Mouse (Mus musculus): ENCODE measurements at regions not wholly inside any gene's neighbourhood (a gene's known extent, or its start where the extent isn't known, plus 50 kb on each side); places are given as distances from the start of the nearest gene placed in this dataset.

DNA sequence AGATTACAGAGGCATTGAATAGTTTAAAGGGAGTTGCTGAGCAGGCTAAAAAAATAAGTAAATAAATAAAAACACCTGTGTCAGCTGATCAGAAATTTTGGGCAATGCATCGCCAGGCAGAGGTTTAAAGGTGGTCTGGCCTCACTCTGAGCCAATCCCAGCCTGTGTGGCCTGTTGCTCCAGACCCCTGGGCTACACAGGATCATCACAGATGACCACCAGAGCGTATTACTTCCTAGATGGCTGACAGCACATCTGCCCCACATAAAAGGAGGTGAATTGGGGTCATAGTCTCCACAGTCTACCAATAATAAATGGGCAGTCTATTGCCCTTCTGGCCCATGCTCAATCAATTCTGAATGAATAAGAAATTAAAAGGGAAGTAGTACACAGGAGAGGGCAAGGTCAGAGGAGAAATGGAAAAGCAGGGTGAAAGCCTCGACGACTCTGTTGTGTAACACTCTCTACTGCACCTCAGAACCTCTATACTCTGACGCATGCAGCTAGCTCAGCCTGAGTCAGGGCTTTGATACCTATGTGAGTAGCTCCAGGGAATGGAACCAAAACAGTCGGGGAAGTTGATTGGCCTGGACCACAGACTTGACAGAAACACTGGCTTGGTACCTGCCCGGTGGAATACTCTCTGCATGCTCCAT is 124.2 kb upstream of the Thsd7b start:
- Histone ChIP-seq H3K4me1 (ENCODE audit: control insufficient read depth, insufficient read depth, low read length) (no peaks in the 10 kb centered on the region), H3K27ac (ENCODE audit: control insufficient read depth, insufficient read depth, low read depth, low read length) (no peak overlapping the region), H3K4me3 (ENCODE audit: control insufficient read depth, low read depth, low read length) (no peak overlapping the region), H3K27me3 (ENCODE audit: control insufficient read depth, insufficient read depth, low read length) (no peaks in the 10 kb centered on the region), H3K36me3 (ENCODE audit: control insufficient read depth, insufficient read depth, low read length) (no peaks in the 10 kb centered on the region)
- TF ChIP-seq POLR2A (IDR thresholded peaks at IDR 0.05; ENCODE audit: control insufficient read depth, low read depth, low read length) (no peak), CTCF (IDR thresholded peaks at IDR 0.05; ENCODE audit: control insufficient read depth, insufficient read depth, insufficient replicate concordance, low read depth, low read length) (no peak)

DNA sequence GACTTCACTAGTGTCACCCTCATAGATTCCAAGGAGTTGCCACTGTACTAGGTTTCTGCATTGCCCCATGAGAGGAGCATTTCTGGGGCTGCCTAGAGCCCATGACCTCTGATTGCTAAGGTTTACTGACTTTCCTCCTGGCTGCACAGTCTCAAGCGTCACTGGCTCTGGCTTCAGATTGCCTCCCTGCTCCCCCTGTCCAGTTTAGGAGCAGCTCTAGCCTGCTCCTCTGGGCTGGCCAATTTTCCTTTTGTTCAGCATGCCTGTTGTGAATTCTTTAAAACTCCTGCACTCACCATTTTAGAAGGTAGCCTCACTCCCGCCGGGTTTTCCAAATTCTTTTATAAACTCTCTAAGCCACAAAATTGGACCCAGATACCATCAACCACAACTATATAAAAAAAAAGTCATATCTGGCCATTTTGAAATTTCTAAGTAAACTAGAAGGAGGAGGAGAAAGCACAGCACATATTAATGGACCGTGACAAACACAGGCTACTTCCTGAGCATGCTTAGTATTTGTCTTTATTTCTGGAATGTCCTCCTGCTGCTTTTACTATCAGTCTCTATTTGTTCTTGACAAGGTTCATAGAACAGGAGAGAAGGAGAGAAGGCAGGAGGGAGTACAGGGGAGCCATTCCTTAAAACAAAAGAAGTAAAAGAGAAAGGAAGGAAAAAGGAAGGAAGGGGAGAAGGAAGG is 126.6 kb upstream of the Thsd7b start:
- Histone ChIP-seq H3K4me1 (ENCODE audit: control insufficient read depth, insufficient read depth, low read length) (no peaks in the 10 kb centered on the region), H3K27me3 (ENCODE audit: control insufficient read depth, insufficient read depth, low read length) (no peaks in the 10 kb centered on the region), H3K36me3 (ENCODE audit: control insufficient read depth, insufficient read depth, low read length) (no peaks in the 10 kb centered on the region), H3K4me3 (ENCODE audit: control insufficient read depth, low read depth, low read length) (no peak overlapping the region), H3K27ac (ENCODE audit: control insufficient read depth, insufficient read depth, low read depth, low read length) (no peak overlapping the region)
- TF ChIP-seq CTCF (IDR thresholded peaks at IDR 0.05; ENCODE audit: control insufficient read depth, insufficient read depth, insufficient replicate concordance, low read depth, low read length) (no peak), POLR2A (IDR thresholded peaks at IDR 0.05; ENCODE audit: control insufficient read depth, low read depth, low read length) (no peak)

DNA sequence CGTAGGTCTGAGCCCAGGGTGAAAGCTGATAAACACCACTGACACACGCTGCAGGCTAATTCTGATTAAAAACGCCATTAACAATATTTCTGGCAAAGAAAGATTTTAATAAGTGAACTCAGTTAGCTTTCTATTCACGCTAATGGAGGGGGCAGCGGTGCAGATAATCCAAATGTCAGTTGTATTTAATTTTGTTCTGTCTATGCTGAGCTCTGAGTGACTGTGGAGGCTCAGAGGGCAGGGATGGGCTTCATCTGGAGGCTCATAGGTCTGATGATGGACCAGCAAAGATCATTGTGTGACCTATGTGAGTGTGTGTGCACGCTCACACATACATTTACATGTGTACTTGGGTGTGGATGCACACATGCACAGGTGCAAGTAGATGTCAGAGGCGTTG is 134.3 kb upstream of the Thsd7b start:
- H3K36me3 ChIP-seq (ENCODE audit: control insufficient read depth, insufficient read depth, low read length), result no peaks in the 10 kb centered on the region
- TF ChIP-seq CTCF (IDR thresholded peaks at IDR 0.05; ENCODE audit: control insufficient read depth, insufficient read depth, insufficient replicate concordance, low read depth, low read length), result no peak
- no peak for TF ChIP-seq POLR2A (IDR thresholded peaks at IDR 0.05; ENCODE audit: control insufficient read depth, low read depth, low read length)
- no peak overlapping the region for H3K27ac ChIP-seq (ENCODE audit: control insufficient read depth, insufficient read depth, low read depth, low read length)
- no peaks in the 10 kb centered on the region for H3K4me1 ChIP-seq (ENCODE audit: control insufficient read depth, insufficient read depth, low read length)
- H3K27me3 ChIP-seq (ENCODE audit: control insufficient read depth, insufficient read depth, low read length), result no peaks in the 10 kb centered on the region
- H3K4me3 ChIP-seq (ENCODE audit: control insufficient read depth, low read depth, low read length), result no peak overlapping the region

DNA sequence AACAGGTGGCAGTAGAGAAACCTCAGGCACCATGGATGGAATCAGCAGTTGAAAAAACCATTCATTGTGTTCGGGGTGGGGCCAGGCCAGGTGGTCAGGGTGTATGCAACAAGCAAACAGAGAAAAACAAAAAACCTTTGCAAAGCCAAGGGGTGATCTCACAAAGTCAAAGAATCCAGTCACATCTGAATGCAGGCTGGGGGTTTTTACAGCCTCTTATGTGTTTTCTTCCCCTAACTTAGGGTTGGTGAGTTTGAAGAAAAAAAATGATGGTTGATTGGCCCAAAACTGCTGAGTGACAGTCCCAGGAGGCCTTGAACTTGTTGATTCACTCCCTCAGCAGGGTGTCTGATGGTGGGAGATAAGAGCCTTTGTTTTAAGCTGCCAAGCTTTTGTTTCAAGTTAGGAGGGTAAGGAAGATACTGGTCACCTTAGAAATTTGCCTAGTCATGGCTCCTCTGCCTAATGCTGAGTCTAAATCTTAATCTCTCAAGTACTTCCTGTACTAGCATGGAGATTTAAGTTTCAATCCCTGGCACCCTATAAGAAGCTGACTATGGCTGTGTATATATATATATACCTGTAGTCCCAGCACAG is 166.0 kb upstream of the Thsd7b start:
- no peak for TF ChIP-seq CTCF (IDR thresholded peaks at IDR 0.05; ENCODE audit: control insufficient read depth, insufficient read depth, insufficient replicate concordance, low read depth, low read length)
- TF ChIP-seq POLR2A (IDR thresholded peaks at IDR 0.05; ENCODE audit: control insufficient read depth, low read depth, low read length), result no peak
- Histone ChIP-seq H3K4me3 (ENCODE audit: control insufficient read depth, low read depth, low read length) (no peak overlapping the region), H3K4me1 (ENCODE audit: control insufficient read depth, insufficient read depth, low read length) (no peaks in the 10 kb centered on the region), H3K36me3 (ENCODE audit: control insufficient read depth, insufficient read depth, low read length) (no peaks in the 10 kb centered on the region), H3K27ac (ENCODE audit: control insufficient read depth, insufficient read depth, low read depth, low read length) (no peak overlapping the region), H3K27me3 (ENCODE audit: control insufficient read depth, insufficient read depth, low read length) (no peaks in the 10 kb centered on the region)

DNA sequence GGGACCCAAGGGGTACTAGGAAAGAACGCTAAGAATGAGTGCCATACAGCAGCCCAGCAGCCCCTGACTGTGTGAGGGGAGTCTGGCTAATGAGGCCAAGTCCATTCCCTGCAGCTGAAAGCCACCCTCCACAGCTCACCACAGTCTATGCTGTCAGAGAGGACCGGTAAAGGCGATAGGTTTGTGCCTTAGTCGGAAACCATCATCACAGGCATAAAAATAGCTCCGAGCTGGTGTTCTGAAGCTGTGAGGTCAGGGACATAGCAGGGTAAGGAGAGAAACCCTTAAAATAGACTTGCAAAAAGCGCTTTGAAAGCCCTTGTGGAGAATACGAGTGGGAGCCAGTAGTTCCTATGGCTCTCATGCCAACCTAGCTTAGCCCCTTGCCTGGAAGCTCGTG is 172.1 kb upstream of the Thsd7b start:
- H3K27me3 ChIP-seq (ENCODE audit: control insufficient read depth, insufficient read depth, low read length), result no peaks in the 10 kb centered on the region
- no peaks in the 10 kb centered on the region for H3K36me3 ChIP-seq (ENCODE audit: control insufficient read depth, insufficient read depth, low read length)
- H3K4me1 ChIP-seq (ENCODE audit: control insufficient read depth, insufficient read depth, low read length), result no peaks in the 10 kb centered on the region
- H3K4me3 ChIP-seq (ENCODE audit: control insufficient read depth, low read depth, low read length), result no peak overlapping the region
- TF ChIP-seq CTCF (IDR thresholded peaks at IDR 0.05; ENCODE audit: control insufficient read depth, insufficient read depth, insufficient replicate concordance, low read depth, low read length) (no peak), POLR2A (IDR thresholded peaks at IDR 0.05; ENCODE audit: control insufficient read depth, low read depth, low read length) (no peak)
- no peak overlapping the region for H3K27ac ChIP-seq (ENCODE audit: control insufficient read depth, insufficient read depth, low read depth, low read length)

DNA sequence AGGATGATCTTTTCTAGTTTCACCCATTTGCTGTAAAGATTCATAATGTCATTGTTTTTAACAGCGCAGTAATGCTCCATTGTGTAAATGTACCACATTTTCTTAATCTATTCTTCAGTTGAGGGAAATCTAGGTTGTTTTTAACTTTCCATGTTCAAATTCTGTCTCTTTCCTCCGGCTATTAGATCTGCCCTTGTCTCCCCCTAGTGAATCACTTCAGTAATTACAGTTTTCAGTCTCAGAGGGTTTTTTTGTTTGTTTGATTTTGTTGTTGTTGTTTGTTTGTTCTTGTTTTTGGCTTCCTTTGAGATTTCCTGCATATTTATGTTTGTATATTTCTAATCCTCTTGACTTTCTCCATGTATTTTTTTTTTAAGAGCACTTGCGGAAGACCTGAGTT is 194.8 kb upstream of the Thsd7b start:
- no peak overlapping the region for H3K27ac ChIP-seq (ENCODE audit: control insufficient read depth, insufficient read depth, low read depth, low read length)
- H3K4me1 ChIP-seq (ENCODE audit: control insufficient read depth, insufficient read depth, low read length), result no peaks in the 10 kb centered on the region
- H3K36me3 ChIP-seq (ENCODE audit: control insufficient read depth, insufficient read depth, low read length), result no peaks in the 10 kb centered on the region
- TF ChIP-seq CTCF (IDR thresholded peaks at IDR 0.05; ENCODE audit: control insufficient read depth, insufficient read depth, insufficient replicate concordance, low read depth, low read length), result no peak
- no peak for TF ChIP-seq POLR2A (IDR thresholded peaks at IDR 0.05; ENCODE audit: control insufficient read depth, low read depth, low read length)
- H3K4me3 ChIP-seq (ENCODE audit: control insufficient read depth, low read depth, low read length), result no peak overlapping the region
- H3K27me3 ChIP-seq (ENCODE audit: control insufficient read depth, insufficient read depth, low read length), result no peaks in the 10 kb centered on the region

DNA sequence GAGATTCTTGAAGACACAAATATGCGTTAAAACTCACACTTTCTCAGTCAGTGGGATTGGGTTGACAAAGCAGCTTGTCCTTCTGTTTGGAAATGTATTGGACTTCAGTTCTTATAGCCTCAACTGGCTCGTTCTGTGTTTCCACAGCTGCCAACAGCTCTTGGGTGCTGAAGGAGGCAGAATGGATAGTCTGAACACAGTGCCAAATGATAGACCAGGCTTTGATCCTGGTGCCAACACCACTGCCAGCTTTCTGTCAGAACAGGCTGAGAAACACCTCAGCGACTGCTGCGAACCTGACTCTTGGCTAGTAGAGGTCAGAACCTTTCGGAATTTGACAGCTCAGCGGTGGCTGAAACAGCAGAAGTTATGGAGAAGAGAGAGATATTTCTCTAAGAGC is 215.9 kb upstream of the Thsd7b start:
- no peak overlapping the region for H3K4me3 ChIP-seq (ENCODE audit: control insufficient read depth, low read depth, low read length)
- no peaks in the 10 kb centered on the region for H3K4me1 ChIP-seq (ENCODE audit: control insufficient read depth, insufficient read depth, low read length)
- no peak for TF ChIP-seq CTCF (IDR thresholded peaks at IDR 0.05; ENCODE audit: control insufficient read depth, insufficient read depth, insufficient replicate concordance, low read depth, low read length)
- TF ChIP-seq POLR2A (IDR thresholded peaks at IDR 0.05; ENCODE audit: control insufficient read depth, low read depth, low read length), result no peak
- no peaks in the 10 kb centered on the region for H3K27me3 ChIP-seq (ENCODE audit: control insufficient read depth, insufficient read depth, low read length)
- no peak overlapping the region for H3K27ac ChIP-seq (ENCODE audit: control insufficient read depth, insufficient read depth, low read depth, low read length)
- no peaks in the 10 kb centered on the region for H3K36me3 ChIP-seq (ENCODE audit: control insufficient read depth, insufficient read depth, low read length)
